Mouse (Mus musculus) thymus, adult 2 months (tissue): ENCODE results near the gene Eps8l3.

ENCODE experiments used
- CTCF ChIP-seq: fragments of 200-500 bp; IDR thresholded peaks from 2 replicates; pipeline ENCODE4 v1.5.1; 2012; ENCODE audit warnings: mild to moderate bottlenecking, control low read depth, low read length, moderate library complexity, borderline replicate concordance; ENCODE audit not compliant: control insufficient read depth, poor library complexity, insufficient read depth; ENCODE audit errors: extremely low read depth
- POLR2A ChIP-seq: fragments of 200-500 bp; IDR thresholded peaks from 2 replicates; pipeline ENCODE4 v1.6.1; 2012; ENCODE audit warnings: mild to moderate bottlenecking, low read length, control low read depth, moderate library complexity; ENCODE audit not compliant: control insufficient read depth, poor library complexity, insufficient read depth; ENCODE audit errors: extremely low read depth

DNA sequence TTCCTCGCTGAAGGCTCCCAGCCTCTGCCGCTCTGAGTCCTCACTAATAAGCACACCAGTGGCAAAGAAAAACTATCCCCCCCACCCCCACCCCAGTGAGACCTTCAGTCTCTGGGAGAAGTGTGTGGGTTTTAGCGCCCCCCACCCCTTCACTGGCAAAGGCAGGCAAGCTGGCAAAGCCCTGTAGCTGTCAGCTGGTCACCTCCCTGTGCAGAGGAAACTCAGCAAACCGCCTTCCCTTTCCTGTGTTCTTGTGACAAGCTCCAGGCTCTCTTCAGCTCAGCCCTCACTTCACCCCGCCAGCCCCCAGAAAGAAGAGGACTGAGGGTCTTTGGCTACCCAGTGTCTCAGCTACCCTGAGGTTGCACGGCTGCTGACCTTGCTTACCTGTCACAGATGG is 44.4 kb upstream of the Eps8l3 start:
- TF ChIP-seq CTCF (no peak), POLR2A (no peak)
